Comparison of ENCODE assay signal across 22 mouse cellular contexts in genomic region chr5:30242410-30242809, GRCm38 (mm10). TPM values are rescaled to one million over a fixed set of nuclear protein-coding genes. Genes with fewer than 3 reads are reported as not detected.
A peak's percentile ranks its signal among the peaks of the same experiment; 100 is the strongest.
DNase-seq lines count a peak whose midpoint lies in the region; ATAC-seq lines count a peak whose summit lies in the region.
"Had no signal": no experiment of that assay in that cellular context is flagged by ENCODE, and none has a peak within 500 bp of the region (broad histone marks: within the 10 kb centered on the region; RNA-seq: fewer than 3 reads in every experiment).

No protein-coding gene starts in this region.

- no peak for DNase-seq in heart, postnatal 14 days
- DNase-seq in midbrain, embryonic 14.5 days: no peak
- DNase-seq in fibroblast of lung, adult 2 months (ENCODE audit: low read depth): peak; percentile 54
- no peak for DNase-seq in right cerebral cortex, postnatal 10 days (ENCODE audit: low spot score in 2 of 2)
- DNase-seq in forebrain, embryonic 11.5 days (ENCODE audit: low spot score): no peak
- DNase-seq: adrenal gland, postnatal 10 days; cerebellum, postnatal 10 days; kidney, adult 18-20 months; liver, postnatal 0 days; spleen, adult 18-20 months; thymus, postnatal 36 days had no signal

- no peak for ATAC-seq in heart, embryonic 13.5 days (ENCODE audit: extremely low read depth, insufficient number of reproducible peaks, low FRiP score, low TSS enrichment)
- ATAC-seq in midbrain, embryonic 15.5 days (replicated peaks): no peak
- ATAC-seq in midbrain, embryonic 14.5 days (ENCODE audit: low FRiP score, low TSS enrichment): no peak
- peak; percentile 73; the same call in 1 of the 2 replicates for ATAC-seq in stomach, embryonic 16.5 days (ENCODE audit: insufficient read depth, low FRiP score)
- no peak for ATAC-seq in forebrain, embryonic 11.5 days (replicated peaks; ENCODE audit: low FRiP score)
- ATAC-seq: CD4-positive, CD25-positive, alpha-beta regulatory T cell, adult 4 months; forebrain, embryonic 14.5 days; liver, postnatal 0 days had no signal

- no peaks in the 10 kb centered on the region for H3K27me3 ChIP-seq in heart, embryonic 13.5 days (replicated peaks)
- H3K27me3 ChIP-seq in midbrain, embryonic 15.5 days (replicated peaks): no peaks in the 10 kb centered on the region
- no peaks in the 10 kb centered on the region for H3K27me3 ChIP-seq in midbrain, embryonic 14.5 days (ENCODE audit: control insufficient read depth, insufficient read depth, low read length)
- no peaks in the 10 kb centered on the region for H3K27me3 ChIP-seq in stomach, embryonic 16.5 days (ENCODE audit: control insufficient read depth, insufficient read depth, low read length)
- H3K27me3 ChIP-seq in forebrain, embryonic 11.5 days (ENCODE audit: control insufficient read depth, insufficient read depth, low read length): no peaks in the 10 kb centered on the region
- H3K27me3 ChIP-seq: limb, embryonic 12.5 days had no signal

- WGBS in heart, embryonic 13.5 days: 0% methylated on average over 1 of the region's 1 CpGs
- WGBS in midbrain, embryonic 15.5 days: 37% methylated on average over 1 of the region's 1 CpGs
- WGBS in midbrain, embryonic 14.5 days: 53% methylated on average over 1 of the region's 1 CpGs
- WGBS in stomach, embryonic 16.5 days: 20% methylated on average over 1 of the region's 1 CpGs
- WGBS in forebrain, embryonic 11.5 days: 70% methylated on average over 1 of the region's 1 CpGs

- intact Hi-C loops in heart, postnatal 14 days (cut with DNase I): no loop called here

- peak overlapping the region; percentile 44; the same call in 1 of the 2 replicates for H3K9ac ChIP-seq in heart, embryonic 13.5 days
- peak overlapping the region; percentile 6; the same call in 1 of the 2 replicates for H3K9ac ChIP-seq in midbrain, embryonic 15.5 days
- H3K9ac ChIP-seq in midbrain, embryonic 14.5 days (replicated peaks; ENCODE audit: low read length): no peak overlapping the region
- no peak overlapping the region for H3K9ac ChIP-seq in stomach, embryonic 16.5 days (ENCODE audit: low read length)
- H3K9ac ChIP-seq in forebrain, embryonic 11.5 days (ENCODE audit: low read length): no peak overlapping the region
- H3K9ac ChIP-seq: limb, embryonic 12.5 days; liver, postnatal 0 days had no signal

- peak overlapping the region; percentile 55 for H3K27ac ChIP-seq in heart, embryonic 13.5 days (replicated peaks)
- H3K27ac ChIP-seq in midbrain, embryonic 15.5 days: no peak overlapping the region
- no peak overlapping the region for H3K27ac ChIP-seq in midbrain, embryonic 14.5 days (replicated peaks; ENCODE audit: low read depth, low read length)
- H3K27ac ChIP-seq in stomach, embryonic 16.5 days (ENCODE audit: low read length): peak overlapping the region; percentile 73
- no peak overlapping the region for H3K27ac ChIP-seq in forebrain, embryonic 11.5 days (ENCODE audit: low read depth, low read length)
- H3K27ac ChIP-seq: hindbrain, embryonic 10.5 days; limb, embryonic 12.5 days had no signal

- H3K36me3 ChIP-seq in heart, embryonic 13.5 days: peaks cover 9% of the 10 kb centered on the region; the same call in 1 of the 2 replicates
- no peaks in the 10 kb centered on the region for H3K36me3 ChIP-seq in midbrain, embryonic 15.5 days (replicated peaks)
- H3K36me3 ChIP-seq in midbrain, embryonic 14.5 days (ENCODE audit: control insufficient read depth, insufficient read depth, low read length): no peaks in the 10 kb centered on the region
- H3K36me3 ChIP-seq in stomach, embryonic 16.5 days (ENCODE audit: control insufficient read depth, insufficient read depth, low read length): peaks cover under 1% of the 10 kb centered on the region; the same call in 1 of the 2 replicates
- H3K36me3 ChIP-seq in forebrain, embryonic 11.5 days (ENCODE audit: control insufficient read depth, insufficient read depth, low read length): no peaks in the 10 kb centered on the region
- H3K36me3 ChIP-seq: limb, embryonic 12.5 days had no signal

- H3K4me1 ChIP-seq in heart, embryonic 13.5 days: peaks cover 66% of the 10 kb centered on the region
- peaks cover 10% of the 10 kb centered on the region; the same call in 1 of the 2 replicates for H3K4me1 ChIP-seq in midbrain, embryonic 15.5 days
- 0 out of 2 replicates have a peak, but pooled peaks cover 6% of the 10 kb centered on the region for H3K4me1 ChIP-seq in midbrain, embryonic 14.5 days (ENCODE audit: control insufficient read depth, insufficient read depth, low read length)
- H3K4me1 ChIP-seq in stomach, embryonic 16.5 days (ENCODE audit: control insufficient read depth, insufficient read depth, low read length): peaks cover 21% of the 10 kb centered on the region
- H3K4me1 ChIP-seq in forebrain, embryonic 11.5 days (replicated peaks; ENCODE audit: control insufficient read depth, insufficient read depth, low read length): no peaks in the 10 kb centered on the region

- peak overlapping the region; percentile 30 for H3K4me2 ChIP-seq in heart, embryonic 13.5 days
- no peak overlapping the region for H3K4me2 ChIP-seq in midbrain, embryonic 15.5 days
- H3K4me2 ChIP-seq in midbrain, embryonic 14.5 days (ENCODE audit: low read length): no peak overlapping the region
- peak overlapping the region; percentile 8; the same call in 1 of the 2 replicates for H3K4me2 ChIP-seq in stomach, embryonic 16.5 days (ENCODE audit: low read depth, low read length)
- no peak overlapping the region for H3K4me2 ChIP-seq in forebrain, embryonic 11.5 days (ENCODE audit: low read depth, low read length, severe bottlenecking)
- H3K4me2 ChIP-seq: limb, embryonic 12.5 days had no signal

- no peak overlapping the region for H3K4me3 ChIP-seq in heart, embryonic 13.5 days
- no peak overlapping the region for H3K4me3 ChIP-seq in midbrain, embryonic 15.5 days
- no peak overlapping the region for H3K4me3 ChIP-seq in midbrain, embryonic 14.5 days (replicated peaks; ENCODE audit: low read depth, low read length)
- no peak overlapping the region for H3K4me3 ChIP-seq in stomach, embryonic 16.5 days (replicated peaks; ENCODE audit: low read length)
- no peak overlapping the region for H3K4me3 ChIP-seq in forebrain, embryonic 11.5 days (ENCODE audit: low read depth, low read length)
- H3K4me3 ChIP-seq: hindbrain, embryonic 10.5 days; limb, embryonic 12.5 days had no signal

- no peaks in the 10 kb centered on the region for H3K9me3 ChIP-seq in heart, embryonic 13.5 days
- H3K9me3 ChIP-seq in midbrain, embryonic 15.5 days: no peaks in the 10 kb centered on the region
- H3K9me3 ChIP-seq in midbrain, embryonic 14.5 days (ENCODE audit: control insufficient read depth, low read length): no peaks in the 10 kb centered on the region
- no peaks in the 10 kb centered on the region for H3K9me3 ChIP-seq in stomach, embryonic 16.5 days (replicated peaks; ENCODE audit: control insufficient read depth, low read length)
- no peaks in the 10 kb centered on the region for H3K9me3 ChIP-seq in forebrain, embryonic 11.5 days (ENCODE audit: control insufficient read depth, low read length)
- H3K9me3 ChIP-seq: hindbrain, embryonic 10.5 days; limb, embryonic 12.5 days had no signal

RNA-seq across cellular contexts. Expression of gene Selenoi, which starts 10.0 kb away (rescaled TPM):
- 13.6 and 15.5 TPM in 2 replicates for polyA plus RNA-seq in heart, embryonic 13.5 days (2015; fragmentation: Nextera tagmentation; extraction: Ambion mirVana)
- total RNA-seq in heart, postnatal 14 days (2021): 10 to 100 TPM; 18.5 to 20.7 TPM
- polyA plus RNA-seq in midbrain, embryonic 15.5 days (2015; fragmentation: Nextera tagmentation; extraction: Ambion mirVana): 28.0 and 31.1 TPM in 2 replicates
- polyA plus RNA-seq in midbrain, embryonic 14.5 days (2014; fragmentation: Nextera tagmentation; extraction: Ambion mirVana): 36.2 and 47.0 TPM in 2 replicates
- polyA plus RNA-seq in stomach, embryonic 16.5 days (2015; fragmentation: Nextera tagmentation; extraction: Ambion mirVana): 21.4 and 26.7 TPM in 2 replicates
- polyA plus RNA-seq in forebrain, embryonic 11.5 days (2014; fragmentation: Nextera tagmentation; extraction: Ambion mirVana): 22.7 and 24.1 TPM in 2 replicates

RNA-seq across cellular contexts. Expression of gene Adgrf3, which starts 36.9 kb away (rescaled TPM):
- polyA plus RNA-seq in heart, embryonic 13.5 days (2015; fragmentation: Nextera tagmentation; extraction: Ambion mirVana): 0.19 and 0.78 TPM in 2 replicates
- under 1 TPM; 0.14 to 0.29 TPM for total RNA-seq in heart, postnatal 14 days (2021)
- polyA plus RNA-seq in midbrain, embryonic 15.5 days (2015; fragmentation: Nextera tagmentation; extraction: Ambion mirVana): not detected in 2 replicates
- not detected in 2 replicates for polyA plus RNA-seq in midbrain, embryonic 14.5 days (2014; fragmentation: Nextera tagmentation; extraction: Ambion mirVana)
- polyA plus RNA-seq in stomach, embryonic 16.5 days (2015; fragmentation: Nextera tagmentation; extraction: Ambion mirVana): 0.37 and 0.41 TPM in 2 replicates
- polyA plus RNA-seq in forebrain, embryonic 11.5 days (2014; fragmentation: Nextera tagmentation; extraction: Ambion mirVana): not detected in 2 replicates
- total RNA-seq: gastrocnemius, adult 18-20 months; layer of hippocampus, postnatal 14 days; megakaryocyte-erythroid progenitor cell, adult 5-6 weeks had no signal
- polyA plus RNA-seq: CD4-positive, CD25-positive, alpha-beta regulatory T cell, adult 4 months; embryonic facial prominence, embryonic 11.5 days; forebrain, embryonic 14.5 days; hindbrain, embryonic 10.5 days; limb, embryonic 12.5 days; liver, postnatal 0 days had no signal

RNA-seq across cellular contexts. Expression of gene Drc1, which starts 38.8 kb away (rescaled TPM):
- 0.05 and 0.11 TPM in 2 replicates for polyA plus RNA-seq in heart, embryonic 13.5 days (2015; fragmentation: Nextera tagmentation; extraction: Ambion mirVana)
- under 1 TPM; 0.24 to 0.98 TPM for total RNA-seq in heart, postnatal 14 days (2021)
- 7.2 and 7.4 TPM in 2 replicates for polyA plus RNA-seq in midbrain, embryonic 15.5 days (2015; fragmentation: Nextera tagmentation; extraction: Ambion mirVana)
- 3.4 and 4.3 TPM in 2 replicates for polyA plus RNA-seq in midbrain, embryonic 14.5 days (2014; fragmentation: Nextera tagmentation; extraction: Ambion mirVana)
- polyA plus RNA-seq in stomach, embryonic 16.5 days (2015; fragmentation: Nextera tagmentation; extraction: Ambion mirVana): 0.59 and 1.4 TPM in 2 replicates
- 0.99 and 1.1 TPM in 2 replicates for polyA plus RNA-seq in forebrain, embryonic 11.5 days (2014; fragmentation: Nextera tagmentation; extraction: Ambion mirVana)
- total RNA-seq: gastrocnemius, adult 18-20 months had no signal

Comparison
In these comparisons a context has a peak if more than half of its experiments do, and no peak if none do; other contexts are left out.
1. H3K9ac ChIP-seq: peak in heart, embryonic 13.5 days (single experiment) and midbrain, embryonic 15.5 days (single experiment); none in midbrain, embryonic 14.5 days (single experiment), stomach, embryonic 16.5 days (single experiment) and forebrain, embryonic 11.5 days (single experiment).
2. H3K27ac ChIP-seq: peak in heart, embryonic 13.5 days (single experiment) and stomach, embryonic 16.5 days (single experiment); none in midbrain, embryonic 15.5 days (single experiment), midbrain, embryonic 14.5 days (single experiment) and forebrain, embryonic 11.5 days (single experiment).
3. H3K4me2 ChIP-seq: peak in heart, embryonic 13.5 days (single experiment) and stomach, embryonic 16.5 days (single experiment); none in midbrain, embryonic 15.5 days (single experiment), midbrain, embryonic 14.5 days (single experiment) and forebrain, embryonic 11.5 days (single experiment).